Mouse (Mus musculus) midbrain, postnatal 0 days (tissue): ENCODE measurements at regions not wholly inside any gene's neighbourhood (a gene's known extent, or its start where the extent isn't known, plus 50 kb on each side); places are given as distances from the start of the nearest gene placed in this dataset.

Experiments used
- ATAC-seq: fragments of 200-750 bp; cut with Nextera tagmentation; 2 replicates; pipeline ENCODE4 v1.8.0; 2017; ENCODE audit warnings: moderate number of reproducible peaks, mild to moderate bottlenecking, moderate TSS enrichment, moderate library complexity; ENCODE audit not compliant: low FRiP score
- DNase-seq: peaks from one replicate; pipeline ENCODE4 v3.0.0-alpha.2; 2015; ENCODE audit warnings: low spot score
- H3K27ac ChIP-seq: fragments of 300-500 bp; sonication (generic); 2 replicates; pipeline ENCODE4 v1.5.1; 2014; ENCODE audit warnings: low read depth, mild to moderate bottlenecking, low read length, mixed read lengths
- H3K27me3 ChIP-seq: fragments of 300-500 bp; sonication (generic); 2 replicates; pipeline ENCODE4 v1.6.1; 2014; ENCODE audit warnings: low read length, control low read depth, mixed read lengths; ENCODE audit not compliant: insufficient read depth
- H3K36me3 ChIP-seq: fragments of 300-500 bp; sonication (generic); 2 replicates; pipeline ENCODE4 v1.6.1; 2014; ENCODE audit warnings: low read length, control low read depth, mixed read lengths; ENCODE audit not compliant: insufficient read depth
- H3K4me1 ChIP-seq: fragments of 300-500 bp; sonication (generic); 2 replicates; pipeline ENCODE4 v1.6.1; 2014; ENCODE audit warnings: mild to moderate bottlenecking, control low read depth, antibody characterized with exemption, low read length, mixed read lengths; ENCODE audit not compliant: insufficient read depth
- H3K4me2 ChIP-seq: fragments of 300-500 bp; sonication (generic); 2 replicates; pipeline ENCODE4 v1.6.1; 2014; ENCODE audit warnings: low read depth, mild to moderate bottlenecking, low read length, mixed read lengths; ENCODE audit not compliant: poor library complexity, severe bottlenecking
- H3K4me3 ChIP-seq: fragments of 300-500 bp; sonication (generic); 2 replicates; pipeline ENCODE4 v1.5.1; 2014; ENCODE audit warnings: low read depth, mild to moderate bottlenecking, low read length, moderate library complexity
- H3K9ac ChIP-seq: fragments of 300-500 bp; sonication (generic); replicated peaks from 2 replicates; pipeline ENCODE4 v1.6.1; 2014; ENCODE audit warnings: mild to moderate bottlenecking, low read length, moderate library complexity, mixed read lengths; ENCODE audit not compliant: poor library complexity, severe bottlenecking
- H3K9me3 ChIP-seq: fragments of 300-500 bp; sonication (generic); 2 replicates; pipeline ENCODE4 v1.6.1; 2016; ENCODE audit warnings: low read length, control low read depth
- CTCF ChIP-seq: IDR thresholded peaks from 2 replicates; pipeline ENCODE4 v1.5.1; 2016; ENCODE audit warnings: antibody characterized with exemption, mild to moderate bottlenecking
- WGBS: fragments of 180-500 bp; shearing (Covaris S2); extraction: QIAGEN DNeasy Blood & Tissue Kit; methylation state at CpG from one replicate; pipeline ENCODE4 v1.1.7; 2014; 5-methylcytosine and 5-hydroxymethylcytosine counted together

GRCm38 (mm10) chr7:129524369-129524915 is 67.2 kb upstream of the Wdr11 start:
- no peak overlapping the region for H3K4me3 ChIP-seq
- no peak for DNase-seq
- H3K9ac ChIP-seq = no peak overlapping the region
- no peak overlapping the region for H3K4me2 ChIP-seq
- H3K27ac ChIP-seq = no peak overlapping the region
- no peak for ATAC-seq
- no peaks in the 10 kb centered on the region for H3K36me3 ChIP-seq
- H3K4me1 ChIP-seq = no peaks in the 10 kb centered on the region
- whole genome bisulfite sequencing = 95% methylated on average over 1 of the region's 1 CpGs
- no peak for TF ChIP-seq CTCF
- no peaks in the 10 kb centered on the region for H3K27me3 ChIP-seq
- H3K9me3 ChIP-seq = no peaks in the 10 kb centered on the region

DNA sequence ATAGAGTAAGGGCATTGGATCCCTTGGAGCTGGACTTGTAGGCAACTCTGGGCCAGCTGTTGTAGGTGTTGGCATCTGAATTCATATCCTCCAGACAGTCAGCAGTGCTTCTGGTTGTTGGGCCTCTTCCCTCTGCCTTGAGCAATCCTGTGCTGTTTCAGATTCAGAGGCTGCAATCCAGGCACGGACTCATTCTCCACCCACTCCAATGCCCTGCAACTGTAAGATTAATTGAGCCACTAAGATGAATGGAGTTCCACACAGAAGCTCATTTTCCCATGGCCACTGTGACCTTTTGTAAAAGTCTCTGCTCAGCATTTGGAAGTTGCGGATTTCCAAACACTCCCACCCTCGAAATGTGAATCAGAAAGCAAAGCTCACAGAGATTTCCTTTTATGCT is 65.7 kb upstream of the Wdr11 start:
- Histone ChIP-seq H3K4me1 (no peaks in the 10 kb centered on the region), H3K4me3 (no peak overlapping the region), H3K36me3 (no peaks in the 10 kb centered on the region), H3K27me3 (no peaks in the 10 kb centered on the region), H3K27ac (no peak overlapping the region), H3K9ac (no peak overlapping the region), H3K9me3 (no peaks in the 10 kb centered on the region), H3K4me2 (no peak overlapping the region)
- 59% methylated on average over 3 of the region's 3 CpGs for WGBS
- TF ChIP-seq CTCF = no peak
- ATAC-seq (no peak), DNase-seq (no peak)

DNA sequence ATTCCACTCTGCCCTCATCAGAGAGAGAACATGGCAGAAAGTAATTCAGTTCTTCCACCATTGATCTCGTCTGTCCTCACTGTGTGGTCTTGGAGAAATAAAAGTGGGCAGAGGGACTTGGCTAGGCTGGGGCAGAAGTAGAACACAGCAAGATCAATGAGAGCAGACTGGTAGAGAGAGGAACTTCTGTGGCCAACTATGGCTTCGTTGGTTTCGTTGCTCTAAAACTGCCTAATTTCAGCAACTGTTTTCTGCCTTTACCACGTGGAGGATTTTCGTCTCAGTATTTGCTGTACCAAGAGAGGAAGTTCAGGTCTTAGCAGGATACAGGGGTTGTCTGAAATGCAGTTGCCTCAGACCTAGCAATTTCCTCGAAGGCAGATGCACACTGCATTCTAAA is 63.4 kb upstream of the Wdr11 start:
- Histone ChIP-seq H3K4me1 (no peaks in the 10 kb centered on the region), H3K27ac (no peak overlapping the region), H3K9ac (no peak overlapping the region), H3K36me3 (no peaks in the 10 kb centered on the region), H3K27me3 (no peaks in the 10 kb centered on the region), H3K4me2 (no peak overlapping the region), H3K4me3 (no peak overlapping the region), H3K9me3 (no peaks in the 10 kb centered on the region)
- ATAC-seq = no peak
- TF ChIP-seq CTCF = no peak
- 67% methylated on average over 6 of the region's 6 CpGs for WGBS
- no peak for DNase-seq

- ATAC-seq = no peak
Observed at GRCm38 (mm10) chr7:129533366-129533905, 58.2 kb upstream of the Wdr11 start.

More at GRCm38 (mm10) chr7:129533366-129533905, 58.2 kb upstream of the Wdr11 start:
- H3K4me3 ChIP-seq = no peak overlapping the region
- H3K9me3 ChIP-seq = no peaks in the 10 kb centered on the region
- no peak overlapping the region for H3K27ac ChIP-seq
- H3K27me3 ChIP-seq = no peaks in the 10 kb centered on the region
- DNase-seq = peak; percentile 59
- TF ChIP-seq CTCF = no peak
- H3K36me3 ChIP-seq = no peaks in the 10 kb centered on the region
- H3K9ac ChIP-seq = no peak overlapping the region
- 82% methylated on average over 6 of the region's 6 CpGs for WGBS
- H3K4me1 ChIP-seq = no peaks in the 10 kb centered on the region; the same call in 1 of the 2 replicates
- H3K4me2 ChIP-seq = no peak overlapping the region
